Mouse (Mus musculus) limb, embryonic 13.5 days (tissue): Measurements from ENCODE around the gene Calhm4. TPM values are rescaled to one million over a fixed set of nuclear protein-coding genes. Genes with fewer than 3 reads are reported as not detected.
"Not testable (repeated sequence)": the region's sequence is repeated elsewhere in the genome, so short reads cannot be mapped to it uniquely, and the experiment has no call there.

Experiments used
- ATAC-seq: fragments of 200-750 bp; cut with Nextera tagmentation; 2 replicates; pipeline ENCODE4 v1.8.0; 2017; ENCODE audit warnings: low read depth, moderate number of reproducible peaks, moderate TSS enrichment; ENCODE audit not compliant: low FRiP score
- H3K27ac ChIP-seq: fragments of 300-500 bp; sonication (generic); 2 replicates; pipeline ENCODE4 v1.5.1; 2015; ENCODE audit warnings: inconsistent platforms, mild to moderate bottlenecking, moderate library complexity
- H3K27me3 ChIP-seq: fragments of 300-500 bp; sonication (generic); 2 replicates; pipeline ENCODE4 v1.6.1; 2015; ENCODE audit warnings: mild to moderate bottlenecking, inconsistent platforms
- H3K36me3 ChIP-seq: fragments of 300-500 bp; sonication (generic); 2 replicates; pipeline ENCODE4 v1.6.1; 2015; ENCODE audit warnings: inconsistent platforms, mild to moderate bottlenecking, moderate library complexity
- H3K4me1 ChIP-seq: fragments of 300-500 bp; sonication (generic); 2 replicates; pipeline ENCODE4 v1.6.1; 2015; ENCODE audit warnings: inconsistent platforms
- H3K4me2 ChIP-seq: fragments of 300-500 bp; sonication (generic); replicated peaks from 2 replicates; pipeline ENCODE4 v1.6.1; 2015; ENCODE audit warnings: inconsistent platforms, mild to moderate bottlenecking, moderate library complexity
- H3K4me3 ChIP-seq: fragments of 300-500 bp; sonication (generic); 2 replicates; pipeline ENCODE4 v1.5.1; 2015; ENCODE audit warnings: moderate library complexity, mild to moderate bottlenecking, inconsistent platforms
- H3K9ac ChIP-seq: fragments of 300-500 bp; sonication (generic); 2 replicates; pipeline ENCODE4 v1.6.1; 2015; ENCODE audit warnings: mild to moderate bottlenecking, inconsistent platforms
- H3K9me3 ChIP-seq: fragments of 300-500 bp; sonication (generic); 2 replicates; pipeline ENCODE4 v1.6.1; 2016; ENCODE audit warnings: inconsistent platforms
- WGBS: fragments of 180-500 bp; shearing (Covaris S2); methylation state at CpG from one replicate; pipeline ENCODE4 v1.1.7; 2015; 5-methylcytosine and 5-hydroxymethylcytosine counted together
- polyA plus RNA-seq: library from polyadenylated mRNA; unstranded; fragments of >200 nt; fragmentation: Nextera tagmentation; extraction: Ambion mirVana; gene quantifications from 2 replicates; pipeline ENCODE4 v1.2.1, GENCODE M21; 2015

The Calhm4 gene
- polyA plus RNA-seq, 1 experiment from 2014 or later: not detected

DNA sequence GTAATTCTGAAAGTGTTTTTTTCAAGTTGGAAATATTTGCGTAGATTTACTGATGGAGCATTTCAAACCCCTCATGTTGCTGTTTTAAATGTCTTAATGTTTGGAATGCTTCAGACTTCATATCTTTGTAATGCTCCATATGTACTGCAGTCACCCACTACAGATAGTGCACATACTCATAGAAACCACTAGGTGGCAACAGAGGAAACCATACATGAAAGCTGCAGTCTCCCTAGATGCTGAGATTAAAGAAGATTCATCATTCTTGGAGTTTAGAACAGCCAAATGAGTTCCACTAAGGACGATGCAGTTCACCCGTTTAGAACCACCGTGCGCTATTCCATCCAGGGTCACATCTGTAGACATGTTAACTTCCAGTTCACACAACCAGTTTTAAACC lies 7.5 kb downstream of the Calhm4 start:
- Histone ChIP-seq H3K9ac (no peak overlapping the region), H3K36me3 (no peaks in the 10 kb centered on the region), H3K4me3 (no peak overlapping the region), H3K4me2 (peak overlapping the region; percentile 27; the same call in 1 of the 2 replicates), H3K9me3 (no peaks in the 10 kb centered on the region), H3K27me3 (no peaks in the 10 kb centered on the region), H3K27ac (no peak overlapping the region), H3K4me1 (peaks cover 5% of the 10 kb centered on the region)
- ATAC-seq: peak; percentile 48; the same call in 1 of the 2 replicates
- WGBS: 13% methylated on average over 5 of the region's 5 CpGs

DNA sequence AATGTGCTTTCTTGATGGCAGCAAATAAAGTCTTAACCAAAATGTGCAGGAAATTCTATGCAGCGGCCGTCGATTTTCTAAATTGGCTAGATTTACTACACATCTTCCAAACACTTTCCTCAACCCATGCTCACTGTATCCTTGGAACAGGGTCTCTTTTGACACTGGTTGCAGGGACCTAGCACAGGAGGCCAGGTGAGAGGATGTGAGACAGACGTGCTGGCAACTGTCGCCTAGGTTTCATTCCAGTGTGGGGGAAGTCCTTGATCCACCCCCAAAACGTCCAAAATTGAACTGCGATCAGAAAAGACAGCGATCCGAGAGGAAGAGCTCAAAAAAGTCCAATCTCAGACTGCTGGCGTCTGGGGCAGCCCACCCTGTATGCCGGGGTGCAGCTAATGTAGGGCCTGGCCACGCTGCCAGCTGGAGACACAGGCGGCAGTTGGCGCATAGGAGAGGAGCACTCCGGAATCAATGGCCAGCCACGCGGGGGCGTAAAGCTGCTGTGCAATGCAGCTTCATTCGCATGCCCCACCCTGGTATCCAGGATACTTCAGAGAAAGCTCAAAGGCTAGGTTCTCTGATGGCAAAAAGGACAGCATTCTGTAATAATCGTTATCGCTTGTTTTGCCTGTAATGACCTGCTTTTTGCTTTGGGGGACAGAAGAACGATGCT lies 10.3 kb downstream of the Calhm4 start:
- H3K4me2 ChIP-seq: peak overlapping the region; percentile 53
- H3K27me3 ChIP-seq: no peaks in the 10 kb centered on the region
- H3K27ac ChIP-seq: no peak overlapping the region
- peak overlapping the region; percentile 23; the same call in 1 of the 2 replicates for H3K4me3 ChIP-seq
- H3K36me3 ChIP-seq: no peaks in the 10 kb centered on the region
- H3K9ac ChIP-seq: peak overlapping the region; percentile 50; the same call in 1 of the 2 replicates
- peaks cover 5% of the 10 kb centered on the region for H3K4me1 ChIP-seq
- ATAC-seq: peak; percentile 82
- 18% methylated on average over 22 of the region's 22 CpGs for WGBS
- no peaks in the 10 kb centered on the region for H3K9me3 ChIP-seq

DNA sequence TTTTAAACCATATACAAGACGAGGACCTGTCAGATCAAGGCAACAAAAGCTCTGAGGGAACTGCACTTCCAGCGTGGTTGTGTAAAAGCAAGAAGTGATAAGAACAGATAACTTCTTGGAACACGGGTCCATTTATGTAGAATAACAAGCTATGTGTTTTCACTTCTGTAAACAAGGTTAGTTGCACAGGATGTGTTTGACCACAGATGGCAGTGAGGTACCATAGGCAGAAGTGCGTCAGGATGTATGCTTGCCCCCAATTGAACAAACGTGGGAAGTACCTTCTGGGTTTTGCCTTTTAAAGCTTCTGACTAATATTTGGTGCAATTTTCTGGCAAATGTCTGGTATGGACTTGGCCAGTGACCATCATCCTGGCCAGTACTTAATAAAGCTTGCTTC lies 13.8 kb downstream of the Calhm4 start:
- WGBS: 78% methylated on average over 5 of the region's 5 CpGs
- H3K27ac ChIP-seq: no peak overlapping the region
- no peak for ATAC-seq

DNA sequence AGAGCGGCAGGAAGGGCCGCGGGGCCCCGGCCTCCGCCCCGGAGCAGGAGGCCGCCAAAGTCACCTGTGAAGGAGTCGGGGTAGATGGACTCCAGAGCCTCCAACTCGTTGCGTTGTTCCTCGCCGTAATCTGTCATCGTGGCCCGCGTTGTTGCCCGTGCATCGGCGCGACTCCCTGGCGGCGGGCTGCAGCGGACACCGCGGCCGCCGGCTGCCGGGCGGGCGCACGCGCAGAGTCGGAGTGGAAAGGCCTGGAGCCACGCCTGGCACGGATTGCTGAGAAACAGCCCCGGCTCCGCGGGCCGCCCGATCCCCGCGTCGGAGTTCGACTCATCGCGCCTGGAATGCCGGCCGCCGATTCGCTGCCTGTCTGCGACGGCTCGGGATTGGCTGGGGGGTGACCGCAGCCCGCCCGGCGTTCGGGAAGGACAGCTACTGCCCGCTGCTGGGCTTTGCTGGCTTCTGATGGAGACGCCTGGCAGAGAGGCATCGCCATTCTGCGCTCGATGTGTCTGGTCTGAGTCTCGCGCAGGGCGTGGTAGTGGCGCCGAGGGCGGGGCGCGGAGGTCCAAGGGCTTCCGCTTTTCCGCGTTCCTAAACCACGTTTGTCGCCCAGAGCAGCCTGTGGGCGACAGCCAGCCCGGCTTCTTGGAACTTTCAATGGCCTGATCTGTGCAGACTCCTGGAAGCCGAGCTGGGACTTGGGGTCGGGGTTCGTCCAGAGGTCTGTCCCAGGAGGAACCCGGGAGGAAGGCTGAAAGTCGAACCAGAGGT lies 24.6 kb downstream of the Calhm4 start, which contains the start of gene Rwdd1:
Gene Rwdd1, minus strand, starts transcription at position 323 of the 774 bp plus-strand sequence.
- H3K36me3 ChIP-seq: peaks cover 5% of the 10 kb centered on the region
- peak within 1 kb of the TSS; percentile 82 for H3K4me2 ChIP-seq
- H3K9ac ChIP-seq: peak within 1 kb of the TSS; percentile 91
- WGBS: under 1% methylated on average over 74 of the region's 82 CpGs
- peaks cover 14% of the 10 kb centered on the region for H3K4me1 ChIP-seq
- H3K27ac ChIP-seq: peak within 1 kb of the TSS; percentile 90
- no peaks in the 10 kb centered on the region for H3K27me3 ChIP-seq
- peak; percentile 100 for ATAC-seq
- peak within 1 kb of the TSS; percentile 80 for H3K4me3 ChIP-seq
- H3K9me3 ChIP-seq: no peaks in the 10 kb centered on the region

More for the DNA sequence above, 13.8 kb downstream of the Calhm4 start:
- Histone ChIP-seq H3K9ac (no peak overlapping the region), H3K4me3 (no peak overlapping the region), H3K4me1 (no peaks in the 10 kb centered on the region), H3K27me3 (no peaks in the 10 kb centered on the region), H3K36me3 (no peaks in the 10 kb centered on the region), H3K4me2 (no peak overlapping the region), H3K9me3 (no peaks in the 10 kb centered on the region)

DNA sequence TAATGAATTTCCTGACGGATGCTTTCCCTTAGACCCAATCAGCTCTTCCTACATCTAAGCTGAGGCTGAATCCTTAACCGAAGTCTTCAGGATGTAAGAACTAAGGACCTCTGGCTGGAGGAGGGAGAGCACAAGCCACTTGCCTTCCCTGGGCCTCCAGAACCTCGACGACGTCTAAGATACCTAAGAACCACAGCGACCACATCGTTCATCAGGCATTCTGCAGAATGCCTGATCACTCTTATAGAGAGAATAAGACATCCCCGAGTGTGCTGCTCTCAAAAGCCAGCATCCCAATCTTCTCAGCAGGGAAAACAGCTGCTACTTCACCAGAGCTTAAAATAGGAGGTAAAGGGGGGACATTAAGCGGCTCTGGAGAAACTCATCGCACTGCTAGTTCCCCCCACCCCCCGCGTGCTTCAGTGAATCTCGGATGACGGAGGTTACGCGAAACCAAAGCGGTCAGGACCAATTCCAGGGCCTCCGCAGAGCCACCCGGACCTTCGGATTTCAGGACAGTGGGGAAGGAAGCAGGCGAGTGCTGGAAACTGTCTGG lies 25.3 kb downstream of the Calhm4 start:
- Histone ChIP-seq H3K27ac (peak overlapping the region; percentile 90), H3K9me3 (no peaks in the 10 kb centered on the region), H3K9ac (peak overlapping the region; percentile 91), H3K27me3 (no peaks in the 10 kb centered on the region), H3K4me1 (peaks cover 20% of the 10 kb centered on the region), H3K4me3 (peak overlapping the region; percentile 80), H3K4me2 (peak overlapping the region; percentile 82), H3K36me3 (peaks cover 5% of the 10 kb centered on the region)
- no peak for ATAC-seq
- WGBS: under 1% methylated on average over 21 of the region's 21 CpGs

DNA sequence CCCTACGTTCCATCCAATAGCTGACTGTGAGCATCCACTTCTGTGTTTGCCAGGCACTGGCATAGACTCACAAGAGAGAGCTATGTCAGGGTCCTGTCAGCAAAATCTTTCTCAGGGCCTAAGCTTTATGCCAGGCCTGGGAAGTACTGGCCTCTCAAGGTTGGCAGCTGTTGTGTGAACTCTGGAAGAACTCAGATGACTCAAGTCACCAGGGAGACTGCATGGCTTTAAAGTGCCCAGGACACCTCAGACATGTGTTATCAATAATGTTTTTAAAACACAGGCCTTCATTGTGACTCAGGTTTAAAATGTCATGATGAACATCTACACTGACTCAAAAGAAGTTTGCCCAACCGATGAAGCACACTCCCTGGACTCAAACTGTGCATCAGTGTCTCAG lies 30.9 kb downstream of the Calhm4 start:
- no peak overlapping the region for H3K9ac ChIP-seq
- peaks cover 20% of the 10 kb centered on the region for H3K36me3 ChIP-seq
- H3K27ac ChIP-seq: no peak overlapping the region
- WGBS: 82% methylated on average over 2 of the region's 2 CpGs
- peaks cover 12% of the 10 kb centered on the region for H3K4me1 ChIP-seq
- H3K9me3 ChIP-seq: no peaks in the 10 kb centered on the region
- no peak overlapping the region for H3K4me3 ChIP-seq
- H3K4me2 ChIP-seq: no peak overlapping the region
- ATAC-seq: no peak
- H3K27me3 ChIP-seq: no peaks in the 10 kb centered on the region

DNA sequence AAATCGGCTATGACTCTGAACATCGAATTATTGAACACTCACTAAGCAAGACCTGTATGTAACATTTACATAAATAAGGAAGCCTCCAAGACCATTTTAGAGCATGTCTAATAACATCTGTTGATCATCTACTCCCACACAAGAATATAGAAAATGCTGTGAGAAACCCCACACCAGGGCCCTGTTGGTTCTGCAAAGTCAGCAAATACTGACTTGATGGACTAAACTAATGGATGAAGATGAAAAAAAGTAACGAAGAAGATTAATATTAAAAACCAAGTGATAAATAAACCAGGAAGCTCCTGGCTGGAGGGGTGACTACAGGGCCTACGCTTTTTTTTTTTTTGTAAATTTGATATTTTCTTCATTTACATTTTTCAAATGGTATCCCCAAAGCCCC lies 31.5 kb downstream of the Calhm4 start:
- Histone ChIP-seq H3K4me2 (no peak overlapping the region), H3K9me3 (no peaks in the 10 kb centered on the region), H3K27ac (no peak overlapping the region), H3K9ac (no peak overlapping the region), H3K36me3 (peaks cover 27% of the 10 kb centered on the region), H3K4me1 (peaks cover 7% of the 10 kb centered on the region; the same call in 1 of the 2 replicates), H3K27me3 (no peaks in the 10 kb centered on the region), H3K4me3 (no peak overlapping the region)
- 98% methylated on average over 4 of the region's 4 CpGs for WGBS
- no peak for ATAC-seq

DNA sequence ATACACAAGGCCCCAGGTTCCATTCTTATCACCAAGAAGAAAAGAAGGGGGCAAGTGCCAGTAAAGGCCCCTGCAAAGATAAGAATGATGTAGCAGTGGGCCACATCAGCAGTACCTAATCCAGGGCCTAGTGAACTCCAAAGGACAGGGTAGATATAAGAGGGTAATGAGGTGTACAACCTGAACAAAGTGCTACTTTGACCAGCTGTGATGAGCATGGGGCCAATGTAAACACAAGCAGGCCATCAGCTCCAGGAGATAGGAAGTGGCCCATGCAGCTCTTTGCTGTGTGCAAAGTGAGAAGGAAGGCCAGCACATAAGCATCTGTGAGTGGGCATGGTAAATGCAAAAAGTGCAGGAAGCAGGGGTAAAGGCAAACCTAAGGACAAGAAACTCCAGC lies 45.7 kb downstream of the Calhm4 start:
- ATAC-seq: no peak
- Histone ChIP-seq H3K9me3 (no peaks in the 10 kb centered on the region), H3K27ac (no peak overlapping the region), H3K4me3 (no peak overlapping the region), H3K27me3 (no peaks in the 10 kb centered on the region), H3K4me2 (no peak overlapping the region), H3K4me1 (no peaks in the 10 kb centered on the region), H3K36me3 (peaks cover 85% of the 10 kb centered on the region), H3K9ac (no peak overlapping the region)

DNA sequence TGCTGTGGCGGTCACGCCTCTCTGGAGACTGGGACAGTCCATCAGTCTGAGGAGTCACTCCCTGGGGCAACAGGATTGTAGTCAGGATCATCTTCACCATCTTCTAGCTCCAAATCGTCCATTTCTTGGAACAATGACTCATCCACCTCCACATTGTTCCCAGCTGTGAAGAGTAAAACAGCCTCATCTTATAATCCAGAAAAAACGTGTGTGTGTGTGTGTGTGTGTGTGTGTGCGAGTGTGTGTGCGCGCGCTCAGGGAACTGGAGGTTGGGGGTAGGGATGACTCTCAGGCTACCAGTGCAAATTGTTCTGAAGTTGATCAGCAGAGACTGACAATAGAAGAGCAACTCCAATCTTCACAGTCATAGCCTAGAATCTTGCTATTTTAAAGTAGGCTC lies 47.4 kb downstream of the Calhm4 start:
- not testable (repeated sequence) for H3K4me3 ChIP-seq, H3K9me3 ChIP-seq, H3K27ac ChIP-seq, ATAC-seq, H3K4me1 ChIP-seq, H3K27me3 ChIP-seq, H3K9ac ChIP-seq, H3K4me2 ChIP-seq
- WGBS: 91% methylated on average over 6 of the region's 8 CpGs
- peaks cover 87% of the 10 kb centered on the region for H3K36me3 ChIP-seq

Other genes starting within 250 kb of the Calhm4 start
- gene Sult3a1, start 186.6 kb downstream of the Calhm4 start, polyA plus RNA-seq: not detected in 2 replicates
- not detected in 2 replicates for gene Rsph4a, start 139.2 kb downstream of the Calhm4 start, polyA plus RNA-seq
- gene Zup1, start 93.0 kb downstream of the Calhm4 start, polyA plus RNA-seq: 28.9 and 29.5 TPM in 2 replicates
- gene Rwdd1, start 24.7 kb downstream of the Calhm4 start, polyA plus RNA-seq: 146 and 152 TPM in 2 replicates
- gene Trappc3l, start 6.7 kb downstream of the Calhm4 start, polyA plus RNA-seq: not detected in 2 replicates
- 0.45 and 0.51 TPM in 2 replicates for gene Calhm5, start 52.2 kb upstream of the Calhm4 start, polyA plus RNA-seq
- gene Calhm6, start 83.7 kb upstream of the Calhm4 start, polyA plus RNA-seq: 1.0 and 1.3 TPM in 2 replicates
- 44.0 and 44.5 TPM in 2 replicates for gene Dse, start 163.4 kb upstream of the Calhm4 start, polyA plus RNA-seq
- gene Tspyl1, start 237.9 kb upstream of the Calhm4 start, polyA plus RNA-seq: 91.0 and 93.1 TPM in 2 replicates